Mouse (Mus musculus) gonadal fat pad, adult 2 months (tissue): Measurements from ENCODE around the gene Olfr1044. TPM values are rescaled to one million over a fixed set of nuclear protein-coding genes. Genes with fewer than 3 reads are reported as not detected.
"Not testable (repeated sequence)": the region's sequence is repeated elsewhere in the genome, so short reads cannot be mapped to it uniquely, and the experiment has no call there.

Experiments used
- DNase-seq: peaks from one replicate; pipeline ENCODE4 v3.0.0-alpha.2; 2012; ENCODE audit warnings: low read depth
- polyA plus RNA-seq: library from polyadenylated mRNA; depleted of rRNA; stranded (reverse); fragments of >200 nt; gene quantifications from 2 replicates; pipeline ENCODE4 v1.2.3, GENCODE M21; 2012; rRNA removed

Olfr1044 gene
- not detected in 2 replicates for polyA plus RNA-seq

DNA sequence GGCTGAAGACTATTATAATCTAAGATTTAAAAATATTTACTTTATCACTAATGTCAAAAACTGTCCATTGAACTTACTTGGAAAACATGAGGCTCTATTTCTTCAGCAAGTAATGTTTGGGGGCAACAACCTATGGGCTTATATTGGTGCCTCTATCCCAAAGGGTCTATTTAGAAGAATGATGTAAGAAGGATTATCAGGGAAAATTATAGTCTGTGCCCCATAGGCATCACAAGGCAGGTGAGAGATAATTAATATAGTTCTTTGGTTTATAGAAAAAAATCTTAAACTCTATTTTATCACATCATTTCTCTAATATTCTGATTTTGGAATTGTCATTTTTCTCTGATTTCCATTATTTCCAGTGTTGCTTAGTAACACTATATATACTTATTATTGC lies at the start of gene Olfr1044:
Gene Olfr1044, minus strand, starts transcription at position 101 of the 400 bp plus-strand sequence.
- DNase-seq = no peak

DNA sequence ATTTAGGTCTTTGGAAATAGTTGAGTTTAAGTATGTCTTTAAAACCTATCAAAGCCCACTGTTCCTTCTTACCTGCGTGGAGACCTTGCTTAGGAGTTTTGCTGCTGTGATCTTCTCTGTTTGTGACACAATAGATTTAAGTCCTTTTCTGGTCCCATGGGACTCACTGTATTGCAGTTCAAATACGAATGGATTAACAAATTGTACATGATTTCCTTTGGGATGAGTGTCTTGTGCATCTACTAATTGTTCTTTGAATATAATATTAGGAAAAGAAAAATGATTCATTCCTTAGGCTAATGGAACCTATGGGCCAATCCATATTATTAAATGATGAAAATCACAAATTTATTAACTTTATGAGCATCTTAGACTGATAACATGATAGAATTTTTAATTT lies 41.6 kb upstream of the Olfr1044 start, which contains the start of gene Olfr1046:
Gene Olfr1046, minus strand, starts transcription at position 101 of the 400 bp plus-strand sequence.
- DNase-seq = no peak

DNA sequence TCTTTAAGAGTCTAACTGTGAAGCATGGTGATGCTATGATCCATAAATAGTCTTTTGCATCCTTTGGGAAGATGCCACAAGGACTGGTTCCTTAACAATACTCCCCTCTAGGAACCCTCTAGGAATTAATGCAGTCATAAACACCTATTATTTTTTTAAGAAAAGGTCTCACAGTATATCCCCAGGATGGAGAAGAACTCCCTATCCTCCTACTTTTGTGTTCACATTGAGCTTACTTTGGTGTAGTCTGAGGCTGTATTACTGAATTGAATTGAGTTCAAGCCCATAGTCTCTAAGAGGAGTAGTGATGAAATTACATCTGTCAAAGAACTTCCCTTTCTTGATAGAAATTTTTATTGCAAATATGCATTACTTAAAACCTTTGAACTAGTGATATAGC lies 25.3 kb upstream of the Olfr1044 start, which contains the start of gene Olfr1045:
Gene Olfr1045, minus strand, starts transcription at position 101 of the 400 bp plus-strand sequence.
- DNase-seq = no peak

DNA sequence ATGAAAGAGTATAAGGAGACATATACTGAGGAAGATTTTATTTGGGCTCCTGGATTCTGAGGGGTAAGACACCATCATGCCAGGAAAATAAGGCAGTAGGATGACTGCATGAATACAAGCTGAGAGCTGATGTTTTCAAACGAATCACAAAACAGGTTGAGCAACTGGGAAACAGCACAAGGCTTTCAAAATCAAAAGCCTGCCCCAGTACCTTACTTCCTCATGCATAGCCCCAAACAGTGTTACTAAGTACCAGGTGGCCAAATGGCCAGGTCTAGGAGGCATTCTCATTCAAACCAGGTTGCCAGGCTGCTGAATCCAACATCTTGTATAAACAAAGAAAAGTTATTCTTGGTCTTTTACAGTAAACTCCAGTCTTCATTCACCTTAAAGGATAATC lies 18.2 kb upstream of the Olfr1044 start:
- DNase-seq = no peak

DNA sequence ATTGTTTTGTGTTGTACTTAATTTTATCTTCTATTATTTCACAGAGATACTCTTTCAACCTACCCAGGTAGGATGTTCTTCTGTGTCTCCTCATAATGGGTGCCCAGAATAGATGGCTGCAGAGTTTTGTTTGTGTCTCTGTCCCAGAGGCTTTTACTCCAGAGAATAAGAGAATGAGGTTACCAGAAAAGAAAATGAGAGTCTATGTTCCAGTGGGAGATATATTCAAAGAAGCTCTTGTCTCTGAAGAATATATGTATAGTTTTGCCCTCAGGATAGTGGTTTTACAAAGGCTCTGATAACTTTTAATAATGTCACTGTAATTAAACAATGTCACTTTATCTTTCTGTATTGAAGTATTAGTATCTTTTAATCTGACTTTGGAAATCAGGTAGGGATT lies 8.0 kb upstream of the Olfr1044 start, which contains the start of gene Olfr52:
Gene Olfr52, minus strand, starts transcription at position 101 of the 400 bp plus-strand sequence.
- no peak for DNase-seq

DNA sequence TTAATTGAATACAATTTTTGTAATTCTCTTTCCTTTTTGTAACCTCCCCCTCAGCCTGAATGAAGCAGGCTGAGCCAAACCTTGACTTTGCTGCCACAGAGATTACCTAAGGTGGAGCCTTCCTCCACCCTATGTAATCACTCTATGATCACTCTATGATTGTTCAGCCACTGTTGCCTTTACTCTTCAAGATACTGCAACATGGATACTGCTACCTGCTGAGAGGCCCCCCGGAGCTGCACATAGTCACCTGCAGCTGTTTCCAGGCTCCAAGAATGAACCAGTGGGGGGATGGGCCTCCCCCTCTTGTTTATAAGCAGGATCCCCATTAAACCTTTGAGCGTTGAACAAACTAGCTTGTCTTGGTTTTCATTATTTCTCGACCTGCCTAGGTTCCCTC lies 2.3 kb upstream of the Olfr1044 start:
- no peak for DNase-seq

DNA sequence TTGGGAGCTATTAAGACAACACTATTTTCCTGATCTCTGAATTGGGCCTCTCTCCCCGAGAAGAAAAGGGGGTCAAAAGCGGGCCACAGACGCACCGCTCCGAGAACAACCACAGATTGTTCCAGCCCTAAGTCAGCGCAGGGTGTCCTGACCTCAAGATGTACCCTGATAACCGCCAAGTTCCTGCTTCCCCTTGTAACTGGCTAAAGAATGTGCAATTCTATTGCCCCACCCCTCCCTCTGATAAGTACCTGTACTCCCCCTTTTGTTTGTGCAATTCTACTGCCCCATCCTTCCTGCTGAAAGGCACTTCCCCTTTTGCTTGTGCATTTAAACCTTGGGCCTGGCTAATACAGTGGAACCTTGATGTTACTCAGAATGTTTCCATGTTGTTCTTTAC lies 2.2 kb downstream of the Olfr1044 start:
- DNase-seq = not testable (repeated sequence)

DNA sequence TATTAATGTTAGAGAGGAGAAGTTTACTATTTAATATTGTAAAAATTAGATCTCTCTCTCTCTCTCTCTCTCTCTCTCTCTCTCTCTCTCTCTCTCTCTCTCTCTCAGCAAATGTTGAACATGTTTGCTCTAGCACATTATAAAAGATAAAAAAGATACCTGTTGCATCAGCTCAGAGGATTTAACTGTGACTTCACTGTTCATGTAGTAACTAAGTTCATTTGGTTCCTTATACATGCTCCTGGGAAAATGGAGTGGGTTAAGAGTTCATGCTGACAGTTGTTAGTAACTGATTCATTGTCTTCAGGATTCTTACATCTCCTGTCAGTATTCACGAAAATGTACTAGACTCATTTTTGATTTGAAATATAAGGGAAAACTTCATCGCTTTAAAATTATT lies 10.2 kb downstream of the Olfr1044 start, which contains the start of gene Olfr1043:
Gene Olfr1043, minus strand, starts transcription at position 101 of the 400 bp plus-strand sequence.
- DNase-seq = no peak

DNA sequence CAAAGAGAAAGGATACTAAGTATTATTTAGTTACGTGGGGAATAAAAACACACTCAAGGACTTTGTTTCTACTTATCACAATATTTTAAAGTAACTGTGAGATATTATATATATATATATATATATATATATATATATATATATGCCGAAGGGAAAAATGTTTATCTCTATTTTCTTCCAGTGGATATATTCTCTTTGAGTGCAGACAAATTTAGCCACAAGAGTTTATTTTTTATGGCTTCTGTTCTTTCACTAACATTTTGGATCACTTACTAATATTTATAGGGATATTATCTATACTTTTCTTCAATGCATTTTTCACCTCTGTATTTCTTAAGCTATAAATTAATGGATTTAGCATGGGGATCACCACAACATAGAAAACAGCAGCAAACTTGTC lies 15.9 kb downstream of the Olfr1044 start, which contains the start of gene Olfr1042:
Gene Olfr1042, minus strand, starts transcription at position 101 of the 400 bp plus-strand sequence.
- DNase-seq = no peak

DNA sequence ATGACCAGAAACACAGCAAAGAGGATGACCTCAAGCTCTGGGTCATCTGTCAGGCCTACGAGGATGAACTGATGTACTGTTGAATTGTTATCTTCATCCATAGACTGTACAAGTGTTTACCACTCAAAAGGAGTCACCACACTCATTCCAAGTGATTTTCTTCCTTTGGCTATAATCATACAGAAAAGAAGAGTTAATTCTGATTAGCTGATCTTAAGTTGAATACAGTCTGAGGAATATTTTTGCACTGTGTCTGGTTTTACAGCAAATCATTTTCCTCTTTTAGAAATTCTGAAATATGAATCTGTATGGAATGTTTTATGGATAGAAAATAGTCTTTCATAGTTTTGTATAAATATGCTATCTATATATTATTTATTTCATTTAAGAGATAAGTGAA lies 31.0 kb downstream of the Olfr1044 start, which contains the start of gene Olfr1040:
Gene Olfr1040, minus strand, starts transcription at position 101 of the 400 bp plus-strand sequence.
- no peak for DNase-seq

DNA sequence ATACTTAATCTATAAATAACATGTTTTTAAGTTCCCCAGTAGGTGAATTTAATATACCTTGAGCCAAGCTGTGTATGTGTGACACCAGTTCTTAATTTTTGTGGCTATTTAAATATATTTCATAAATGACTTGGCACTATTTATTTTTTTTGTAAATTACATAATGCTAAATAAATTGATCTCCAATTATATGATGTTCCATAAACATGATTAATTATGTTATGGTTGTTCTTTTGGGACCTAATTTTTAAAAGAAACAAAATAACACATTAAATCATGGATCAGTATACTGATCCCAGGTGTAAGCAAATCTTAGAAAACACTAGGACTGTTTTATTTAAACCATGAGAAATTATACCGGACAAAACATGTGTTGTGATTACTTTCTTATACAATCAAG lies 41.8 kb downstream of the Olfr1044 start, which contains the start of gene Olfr1039:
Gene Olfr1039, minus strand, starts transcription at position 101 of the 400 bp plus-strand sequence.
- no peak for DNase-seq

Other genes starting within 250 kb of the Olfr1044 start
- not detected in 2 replicates for gene Olfr1028, start 227.4 kb downstream of the Olfr1044 start, polyA plus RNA-seq
- not detected in 2 replicates for gene Olfr1029, start 203.9 kb downstream of the Olfr1044 start, polyA plus RNA-seq
- gene Olfr1030, start 198.5 kb downstream of the Olfr1044 start, polyA plus RNA-seq = not detected in 2 replicates
- gene Olfr1031, start 187.5 kb downstream of the Olfr1044 start, polyA plus RNA-seq = not detected in 2 replicates
- gene Olfr1032, start 172.3 kb downstream of the Olfr1044 start, polyA plus RNA-seq = not detected in 2 replicates
- gene Olfr1033, start 157.2 kb downstream of the Olfr1044 start, polyA plus RNA-seq = 0.61 and 1.0 TPM in 2 replicates
- 0.13 and 0.14 TPM in 2 replicates for gene Olfr1034, start 132.0 kb downstream of the Olfr1044 start, polyA plus RNA-seq
- gene Olfr1036, start 103.8 kb downstream of the Olfr1044 start, polyA plus RNA-seq = not detected in 2 replicates
- not detected in 2 replicates for gene Olfr1037, start 90.4 kb downstream of the Olfr1044 start, polyA plus RNA-seq
- 0.03 TPM in 1 of 2 replicates, not detected in the other for gene Olfr1039, start 41.9 kb downstream of the Olfr1044 start, polyA plus RNA-seq
- not detected in 2 replicates for gene Olfr1040, start 31.1 kb downstream of the Olfr1044 start, polyA plus RNA-seq
- gene Olfr1042, start 16.0 kb downstream of the Olfr1044 start, polyA plus RNA-seq = not detected in 2 replicates
- not detected in 2 replicates for gene Olfr1043, start 10.3 kb downstream of the Olfr1044 start, polyA plus RNA-seq
- gene Olfr52, start 7.9 kb upstream of the Olfr1044 start, polyA plus RNA-seq = not detected in 2 replicates
- gene Olfr1045, start 25.2 kb upstream of the Olfr1044 start, polyA plus RNA-seq = not detected in 2 replicates
- gene Olfr1046, start 41.5 kb upstream of the Olfr1044 start, polyA plus RNA-seq = not detected in 2 replicates
- gene Olfr1047, start 53.6 kb upstream of the Olfr1044 start, polyA plus RNA-seq = not detected in 2 replicates
- gene Olfr1048, start 62.5 kb upstream of the Olfr1044 start, polyA plus RNA-seq = not detected in 2 replicates
- not detected in 2 replicates for gene Olfr1049, start 80.5 kb upstream of the Olfr1044 start, polyA plus RNA-seq
- gene Olfr1051, start 101.3 kb upstream of the Olfr1044 start, polyA plus RNA-seq = not detected in 2 replicates
- not detected in 2 replicates for gene Olfr1052, start 114.6 kb upstream of the Olfr1044 start, polyA plus RNA-seq
- not detected in 2 replicates for gene Olfr1053, start 137.5 kb upstream of the Olfr1044 start, polyA plus RNA-seq
- gene Olfr1054, start 157.6 kb upstream of the Olfr1044 start, polyA plus RNA-seq = not detected in 2 replicates
- gene Olfr1055, start 172.5 kb upstream of the Olfr1044 start, polyA plus RNA-seq = not detected in 2 replicates
- not detected in 2 replicates for gene Olfr1056, start 184.6 kb upstream of the Olfr1044 start, polyA plus RNA-seq
- gene Olfr1057, start 200.6 kb upstream of the Olfr1044 start, polyA plus RNA-seq = not detected in 2 replicates
- not detected in 2 replicates for gene Olfr1058, start 210.7 kb upstream of the Olfr1044 start, polyA plus RNA-seq
- not detected in 2 replicates for gene Olfr1061, start 236.2 kb upstream of the Olfr1044 start, polyA plus RNA-seq
- gene Olfr1062, start 248.9 kb upstream of the Olfr1044 start, polyA plus RNA-seq = not detected in 2 replicates